Mouse (Mus musculus): ENCODE data around the gene Col23a1.
A peak's percentile ranks its signal among the peaks of the same experiment; 100 is the strongest.

The Col23a1 gene

GRCm38 (mm10) chr11:51388892-51389340, 99.2 kb downstream of the Col23a1 start:
- no peak for DNase-seq (ENCODE audit: low spot score in 2 of 2)

- no peak for DNase-seq (ENCODE audit: low spot score in 2 of 2)
These were observed 100.0 kb downstream of the Col23a1 start for GRCm38 (mm10) chr11:51389763-51390162.

- DNase-seq (ENCODE audit: low spot score in 2 of 2): no peak
These were observed 100.8 kb downstream of the Col23a1 start for GRCm38 (mm10) chr11:51390521-51390920.

GRCm38 (mm10) chr11:51391548-51391947, 101.8 kb downstream of the Col23a1 start:
- peak; percentile 60 to 61 for DNase-seq (ENCODE audit: low spot score in 2 of 2)

GRCm38 (mm10) chr11:51394301-51394865, 104.7 kb downstream of the Col23a1 start:
- DNase-seq (ENCODE audit: low spot score in 2 of 2): no peak

- DNase-seq (ENCODE audit: low spot score in 2 of 2): no peak
These were observed 106.7 kb downstream of the Col23a1 start for GRCm38 (mm10) chr11:51396451-51396850.

GRCm38 (mm10) chr11:51398084-51398483, 108.4 kb downstream of the Col23a1 start:
- no peak for DNase-seq (ENCODE audit: low spot score in 2 of 2)

GRCm38 (mm10) chr11:51400356-51400755, 110.6 kb downstream of the Col23a1 start:
- DNase-seq (ENCODE audit: low spot score in 2 of 2): no peak

GRCm38 (mm10) chr11:51401481-51402128, 111.9 kb downstream of the Col23a1 start:
- DNase-seq (ENCODE audit: low spot score in 2 of 2): no peak

GRCm38 (mm10) chr11:51403886-51404285, 114.2 kb downstream of the Col23a1 start:
- no peak for DNase-seq (ENCODE audit: low spot score in 2 of 2)

GRCm38 (mm10) chr11:51404865-51405440, 115.2 kb downstream of the Col23a1 start:
- DNase-seq (ENCODE audit: low spot score in 2 of 2): no peak

- no peak for DNase-seq (ENCODE audit: low spot score in 2 of 2)
These were observed 116.8 kb downstream of the Col23a1 start for GRCm38 (mm10) chr11:51406531-51406930.

GRCm38 (mm10) chr11:51407351-51407750, 117.6 kb downstream of the Col23a1 start:
- no peak for DNase-seq (ENCODE audit: low spot score in 2 of 2)

- no peak for DNase-seq (ENCODE audit: low spot score in 2 of 2)
These were observed 121.1 kb downstream of the Col23a1 start for GRCm38 (mm10) chr11:51410771-51411170.

- DNase-seq (ENCODE audit: low spot score in 2 of 2): no peak
These were observed 124.8 kb downstream of the Col23a1 start for GRCm38 (mm10) chr11:51414520-51414919.

- DNase-seq (ENCODE audit: low spot score in 2 of 2): peak in 1 of 2 experiments; percentile 23
These were observed 125.4 kb downstream of the Col23a1 start for GRCm38 (mm10) chr11:51415049-51415688.

GRCm38 (mm10) chr11:51418807-51419206, 129.1 kb downstream of the Col23a1 start:
- no peak for DNase-seq (ENCODE audit: low spot score in 2 of 2)

- DNase-seq (ENCODE audit: low spot score in 2 of 2): no peak
These were observed 132.2 kb downstream of the Col23a1 start for GRCm38 (mm10) chr11:51421878-51422277.

- no peak for DNase-seq (ENCODE audit: low spot score in 2 of 2)
These were observed 133.0 kb downstream of the Col23a1 start for GRCm38 (mm10) chr11:51422713-51423112.

- DNase-seq (ENCODE audit: low spot score in 2 of 2): no peak
These were observed 136.4 kb downstream of the Col23a1 start for GRCm38 (mm10) chr11:51426155-51426554.

- DNase-seq (ENCODE audit: low spot score in 2 of 2): no peak
These were observed 139.9 kb downstream of the Col23a1 start for GRCm38 (mm10) chr11:51429428-51430179.

GRCm38 (mm10) chr11:51430180-51430578, 140.5 kb downstream of the Col23a1 start:
- no peak for DNase-seq (ENCODE audit: low spot score in 2 of 2)

Measured in right cerebral cortex, postnatal 36 days (tissue).